Mouse (Mus musculus): Measurements from ENCODE around the gene Copb1. TPM values are rescaled to one million over a fixed set of nuclear protein-coding genes. Genes with fewer than 3 reads are reported as not detected.

Gene Copb1
- total and polyA plus RNA-seq, 3 experiments, result 16.5 to 40.5 (median 40.1) TPM

DNA sequence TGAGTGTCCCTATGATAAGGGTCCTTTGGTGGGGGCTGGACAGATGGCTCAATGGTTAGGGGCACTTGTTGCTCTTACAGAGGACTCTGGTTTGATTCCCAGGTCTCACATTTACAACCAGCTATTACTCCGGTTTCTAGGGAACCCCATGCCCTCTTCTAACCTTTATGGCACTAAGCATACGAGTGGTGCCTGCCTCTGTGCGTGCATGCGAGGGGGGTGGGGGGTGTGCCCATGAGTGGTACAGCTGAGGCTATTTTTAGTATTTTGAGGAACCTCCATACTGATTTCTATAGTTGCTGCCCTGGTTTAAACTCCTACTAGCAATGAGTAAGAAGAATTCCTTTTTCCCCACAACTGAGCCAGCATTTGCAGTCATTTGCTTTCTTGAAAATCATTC, 60.3 kb downstream of the Copb1 start:
- whole genome bisulfite sequencing, result 69% methylated on average over 4 of the region's 4 CpGs
- H3K4me3 ChIP-seq, result no peak overlapping the region
- H3K27ac ChIP-seq, result no peak overlapping the region
- no peak for DNase-seq
- H3K79me2 ChIP-seq (replicated peaks; ENCODE audit: control insufficient read depth, insufficient read depth, low read length), result no peaks in the 10 kb centered on the region
- TF ChIP-seq POLR2A (IDR thresholded peaks at IDR 0.05; ENCODE audit: insufficient read depth, low read depth, low read length), result no peak
- no peak for TF ChIP-seq CTCF (IDR thresholded peaks at IDR 0.05)
- intact Hi-C loops (cut with DNase I), result no loop called here
- H3K27me3 ChIP-seq (ENCODE audit: control insufficient read depth, insufficient read depth, low read length), result no peaks in the 10 kb centered on the region
- H3K4me1 ChIP-seq (ENCODE audit: control insufficient read depth, insufficient read depth, low read length), result peaks cover 2% of the 10 kb centered on the region
- H3K9ac ChIP-seq (ENCODE audit: low read depth, low read length), result no peak overlapping the region
- H3K36me3 ChIP-seq (ENCODE audit: control insufficient read depth, insufficient read depth, low read length), result no peaks in the 10 kb centered on the region

DNA sequence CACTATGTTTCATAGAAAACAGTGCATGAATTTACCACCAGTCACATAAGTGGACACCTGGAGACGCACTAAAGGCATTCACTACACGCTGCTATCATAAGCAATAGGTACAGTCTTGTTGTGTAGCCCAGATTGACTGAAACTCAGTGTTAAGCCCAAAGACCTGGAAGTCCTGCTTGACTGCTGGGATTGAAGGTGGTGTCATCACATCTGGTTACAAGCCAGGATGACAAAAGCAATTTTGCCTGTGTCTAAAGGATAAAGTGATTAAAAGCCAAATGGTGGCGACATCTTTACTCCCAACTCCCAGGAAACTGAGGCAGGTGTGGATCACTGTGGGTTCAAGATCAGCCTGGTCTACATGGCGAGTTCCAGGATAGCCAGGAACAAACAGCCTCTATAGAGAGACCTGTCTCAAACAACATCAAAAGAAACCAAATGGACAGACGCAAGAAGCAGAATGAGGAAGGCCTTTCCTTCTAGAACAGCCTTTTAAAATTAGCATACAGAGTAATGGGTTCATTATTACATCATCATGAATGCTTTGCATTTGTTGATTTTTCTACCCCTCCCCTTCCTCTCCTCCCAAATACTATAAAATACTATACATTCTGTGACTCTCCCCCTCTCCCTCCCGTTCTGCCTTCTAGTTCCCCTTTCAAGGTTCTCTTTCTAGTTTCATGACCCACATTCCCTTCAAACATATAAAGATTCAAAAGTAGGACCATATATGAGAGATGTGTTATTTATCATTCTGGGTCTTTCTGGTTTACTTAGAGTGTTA, 61.0 kb downstream of the Copb1 start:
- no peak for DNase-seq
- intact Hi-C loops (cut with DNase I), result no loop called here
- Histone ChIP-seq H3K4me3 (no peak overlapping the region), H3K9ac (ENCODE audit: low read depth, low read length) (no peak overlapping the region), H3K27me3 (ENCODE audit: control insufficient read depth, insufficient read depth, low read length) (no peaks in the 10 kb centered on the region), H3K36me3 (ENCODE audit: control insufficient read depth, insufficient read depth, low read length) (no peaks in the 10 kb centered on the region), H3K79me2 (replicated peaks; ENCODE audit: control insufficient read depth, insufficient read depth, low read length) (no peaks in the 10 kb centered on the region), H3K27ac (no peak overlapping the region), H3K4me1 (ENCODE audit: control insufficient read depth, insufficient read depth, low read length) (no peaks in the 10 kb centered on the region; the same call in 1 of the 2 replicates)
- WGBS, result 86% methylated on average over 6 of the region's 6 CpGs
- TF ChIP-seq CTCF (IDR thresholded peaks at IDR 0.05) (no peak), EP300 (IDR thresholded peaks at IDR 0.05; ENCODE audit: insufficient read depth, low read depth, low read length) (no peak), POLR2A (IDR thresholded peaks at IDR 0.05; ENCODE audit: insufficient read depth, low read depth, low read length) (no peak)

DNA sequence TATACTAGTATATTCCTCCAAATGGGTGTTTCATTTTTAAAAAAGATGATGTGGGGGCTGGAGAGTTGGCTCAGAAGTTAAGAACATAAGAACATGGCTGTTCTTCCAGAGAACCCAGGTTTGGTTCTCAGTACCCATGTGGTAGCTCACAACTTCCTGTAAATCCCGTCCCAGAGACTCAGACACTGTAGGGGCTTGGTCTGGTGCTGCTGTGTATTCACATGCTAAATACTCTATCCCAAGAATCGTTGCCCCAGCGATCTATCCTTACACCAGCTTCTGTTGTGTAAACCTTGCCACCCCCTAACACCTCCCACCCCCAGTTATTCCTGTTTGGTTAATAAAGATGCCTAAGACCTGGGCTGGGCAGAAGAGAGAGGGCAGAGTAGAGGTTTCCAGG, 61.9 kb downstream of the Copb1 start:
- H3K27me3 ChIP-seq (ENCODE audit: control insufficient read depth, insufficient read depth, low read length), result no peaks in the 10 kb centered on the region
- intact Hi-C loops (cut with DNase I), result no loop called here
- no peaks in the 10 kb centered on the region for H3K79me2 ChIP-seq (replicated peaks; ENCODE audit: control insufficient read depth, insufficient read depth, low read length)
- H3K27ac ChIP-seq, result no peak overlapping the region
- no peaks in the 10 kb centered on the region for H3K36me3 ChIP-seq (ENCODE audit: control insufficient read depth, insufficient read depth, low read length)
- H3K4me3 ChIP-seq, result no peak overlapping the region
- 67% methylated on average over 3 of the region's 3 CpGs for WGBS
- no peak for DNase-seq
- no peaks in the 10 kb centered on the region; the same call in 1 of the 2 replicates for H3K4me1 ChIP-seq (ENCODE audit: control insufficient read depth, insufficient read depth, low read length)
- TF ChIP-seq POLR2A (IDR thresholded peaks at IDR 0.05; ENCODE audit: insufficient read depth, low read depth, low read length) (no peak), CTCF (IDR thresholded peaks at IDR 0.05) (no peak), EP300 (IDR thresholded peaks at IDR 0.05; ENCODE audit: insufficient read depth, low read depth, low read length) (no peak)
- no peak overlapping the region for H3K9ac ChIP-seq (ENCODE audit: low read depth, low read length)

DNA sequence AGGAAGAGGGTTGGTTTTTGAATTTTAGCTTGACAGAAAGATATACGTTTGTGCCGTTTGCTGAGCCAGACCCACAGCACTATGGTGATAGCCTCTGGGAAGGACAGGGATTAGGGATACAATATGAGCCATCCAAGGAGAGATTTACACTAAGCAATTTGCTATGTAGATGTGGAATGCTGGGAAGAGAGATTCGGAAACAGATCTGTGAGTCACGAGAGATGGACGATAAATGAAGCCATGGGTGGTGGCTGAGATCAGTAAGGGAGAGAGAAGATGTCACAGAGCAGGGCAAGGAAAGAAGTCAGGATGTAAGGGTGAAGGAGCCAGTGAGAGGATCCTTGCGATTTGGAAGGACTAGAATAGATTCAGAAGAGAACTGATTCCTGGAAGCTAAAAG, 71.1 kb downstream of the Copb1 start:
- Histone ChIP-seq H3K27me3 (ENCODE audit: control insufficient read depth, insufficient read depth, low read length) (no peaks in the 10 kb centered on the region), H3K36me3 (ENCODE audit: control insufficient read depth, insufficient read depth, low read length) (peaks cover 2% of the 10 kb centered on the region; the same call in 1 of the 2 replicates), H3K4me3 (no peak overlapping the region), H3K9ac (ENCODE audit: low read depth, low read length) (no peak overlapping the region), H3K79me2 (replicated peaks; ENCODE audit: control insufficient read depth, insufficient read depth, low read length) (no peaks in the 10 kb centered on the region), H3K4me1 (ENCODE audit: control insufficient read depth, insufficient read depth, low read length) (peaks cover 7% of the 10 kb centered on the region), H3K27ac (no peak overlapping the region)
- DNase-seq, result no peak
- intact Hi-C loops (cut with DNase I), result loop anchor here (5.0 kb wide), 1 partner anchor 66 kb away; the partner anchor contains the start of gene Rras2
- TF ChIP-seq CTCF (IDR thresholded peaks at IDR 0.05), result no peak
- TF ChIP-seq POLR2A (IDR thresholded peaks at IDR 0.05; ENCODE audit: insufficient read depth, low read depth, low read length), result no peak
- TF ChIP-seq EP300 (IDR thresholded peaks at IDR 0.05; ENCODE audit: insufficient read depth, low read depth, low read length), result no peak
- 62% methylated on average over 6 of the region's 6 CpGs for WGBS

DNA sequence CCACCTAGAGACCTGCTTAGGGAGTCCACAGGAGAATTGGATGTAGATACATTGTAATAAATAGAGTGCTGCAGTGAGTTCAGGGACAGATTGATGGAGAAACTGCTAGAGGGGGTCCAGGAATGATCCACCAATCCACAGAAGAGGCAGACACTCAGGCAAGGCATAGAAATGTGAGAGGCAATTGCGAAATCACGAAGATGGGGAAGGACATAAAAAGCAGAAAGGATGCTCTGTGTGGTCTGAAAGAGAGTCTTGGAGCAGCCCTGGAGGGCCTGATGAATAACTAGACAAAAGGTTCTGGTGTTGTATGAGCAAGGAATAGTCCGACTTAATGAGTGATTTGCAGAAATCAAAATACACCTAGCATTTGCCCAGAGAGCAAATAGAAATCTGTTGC, 71.8 kb downstream of the Copb1 start:
- Histone ChIP-seq H3K79me2 (replicated peaks; ENCODE audit: control insufficient read depth, insufficient read depth, low read length) (no peaks in the 10 kb centered on the region), H3K4me1 (ENCODE audit: control insufficient read depth, insufficient read depth, low read length) (peaks cover 7% of the 10 kb centered on the region), H3K9ac (ENCODE audit: low read depth, low read length) (no peak overlapping the region), H3K4me3 (no peak overlapping the region), H3K27me3 (ENCODE audit: control insufficient read depth, insufficient read depth, low read length) (no peaks in the 10 kb centered on the region), H3K36me3 (ENCODE audit: control insufficient read depth, insufficient read depth, low read length) (peaks cover 2% of the 10 kb centered on the region; the same call in 1 of the 2 replicates), H3K27ac (no peak overlapping the region)
- intact Hi-C loops (cut with DNase I), result loop anchor here (5.0 kb wide), 1 partner anchor 65 kb away; the partner anchor contains the start of gene Rras2
- no peak for DNase-seq
- no peak for TF ChIP-seq CTCF (IDR thresholded peaks at IDR 0.05)
- no peak for TF ChIP-seq EP300 (IDR thresholded peaks at IDR 0.05; ENCODE audit: insufficient read depth, low read depth, low read length)
- WGBS, result 85% methylated on average over 3 of the region's 3 CpGs

DNA sequence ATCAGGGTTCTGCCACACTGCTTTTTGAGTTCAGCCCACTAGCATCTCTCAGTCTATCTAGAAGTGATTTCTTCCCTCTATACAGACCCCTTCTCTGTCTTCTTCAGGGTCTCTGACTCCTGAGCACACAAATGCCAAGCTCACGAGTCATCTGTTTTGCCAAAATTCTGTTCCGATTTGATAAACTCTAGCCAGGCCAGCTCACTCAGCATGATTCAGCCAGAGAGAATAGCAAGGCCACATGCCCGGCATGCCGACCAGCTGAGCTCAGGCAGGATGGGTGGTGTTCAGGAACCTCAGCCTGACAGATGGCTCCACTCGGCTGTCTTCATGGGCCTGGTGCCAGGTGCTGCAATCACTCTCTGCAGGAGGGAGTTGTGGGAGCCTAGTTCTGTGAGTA, 73.1 kb downstream of the Copb1 start:
- Histone ChIP-seq H3K36me3 (ENCODE audit: control insufficient read depth, insufficient read depth, low read length) (peaks cover 2% of the 10 kb centered on the region; the same call in 1 of the 2 replicates), H3K27me3 (ENCODE audit: control insufficient read depth, insufficient read depth, low read length) (no peaks in the 10 kb centered on the region), H3K9ac (ENCODE audit: low read depth, low read length) (no peak overlapping the region), H3K27ac (peak overlapping the region; percentile 26), H3K4me1 (ENCODE audit: control insufficient read depth, insufficient read depth, low read length) (peaks cover 7% of the 10 kb centered on the region), H3K79me2 (replicated peaks; ENCODE audit: control insufficient read depth, insufficient read depth, low read length) (no peaks in the 10 kb centered on the region), H3K4me3 (no peak overlapping the region)
- 2% methylated on average over 5 of the region's 5 CpGs for WGBS
- TF ChIP-seq CTCF (IDR thresholded peaks at IDR 0.05) (no peak), EP300 (IDR thresholded peaks at IDR 0.05; ENCODE audit: insufficient read depth, low read depth, low read length) (peak; percentile 69; the same call in 1 of the 2 replicates)
- intact Hi-C loops (cut with DNase I), result loop anchor here (5.0 kb wide), 1 partner anchor 64 kb away; the partner anchor contains the start of gene Rras2
- peak; percentile 84 to 90 for DNase-seq

Measured in heart, adult 2 months (tissue).